Mouse (Mus musculus): ENCODE data around the gene Cyp4v3. TPM values are rescaled to one million over a fixed set of nuclear protein-coding genes. Genes with fewer than 3 reads are reported as not detected.
"Not testable (repeated sequence)": the region's sequence is repeated elsewhere in the genome, so short reads cannot be mapped to it uniquely, and the experiment has no call there.

Gene Cyp4v3
- total and polyA plus RNA-seq, 3 experiments, result 0.11 TPM; not detected in 2

DNA sequence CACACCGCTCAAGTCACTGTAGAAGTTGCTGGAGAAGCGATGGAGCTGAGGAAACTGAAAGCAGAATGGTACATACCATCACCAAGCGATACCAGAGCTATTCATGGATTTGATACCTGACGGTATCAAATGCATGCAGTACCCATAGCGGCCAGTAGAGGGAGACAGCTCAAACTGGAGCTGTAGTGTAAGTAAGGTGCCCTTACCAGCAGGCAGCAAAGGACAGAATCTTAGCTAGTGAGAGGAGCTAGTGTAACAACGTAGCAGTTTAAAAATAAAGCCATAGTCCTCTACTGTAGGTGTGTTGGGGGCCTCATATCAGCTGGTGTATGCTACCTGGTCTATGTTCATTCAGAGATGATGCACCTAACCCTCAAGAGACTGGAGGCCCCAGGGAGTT is 12.0 kb upstream of the Cyp4v3 start:
- no peaks in the 10 kb centered on the region for H3K36me3 ChIP-seq (replicated peaks)
- TF ChIP-seq GATA2 (IDR thresholded peaks at IDR 0.05; ENCODE audit: borderline replicate concordance, low read depth, low read length) (no peak), TAL1 (conservative IDR thresholded peaks at IDR 0.05; ENCODE audit: low read depth, low read length) (no peak), GATA1 (IDR thresholded peaks at IDR 0.05; ENCODE audit: borderline replicate concordance, low read length) (no peak), CTCF (IDR thresholded peaks at IDR 0.05; ENCODE audit: low read depth, low read length) (peak; percentile 82), POLR2AphosphoS5 (IDR thresholded peaks at IDR 0.05; ENCODE audit: insufficient replicate concordance, low read depth, low read length) (no peak)
- H3K4me1 ChIP-seq (ENCODE audit: insufficient read depth, low read depth, low read length), result no peaks in the 10 kb centered on the region
- no peak overlapping the region for H3K4me3 ChIP-seq (ENCODE audit: low read depth, low read length)
- DNase-seq (ENCODE audit: low spot score) (no peak), ATAC-seq (ENCODE audit: extremely low read depth, insufficient number of reproducible peaks, low FRiP score, poor library complexity, severe bottlenecking) (no peak; the same call in 1 of the 2 replicates)
- H3K27me3 ChIP-seq (ENCODE audit: insufficient read depth, low read length), result no peaks in the 10 kb centered on the region
- peaks cover 43% of the 10 kb centered on the region for H3K9me3 ChIP-seq (replicated peaks)

DNA sequence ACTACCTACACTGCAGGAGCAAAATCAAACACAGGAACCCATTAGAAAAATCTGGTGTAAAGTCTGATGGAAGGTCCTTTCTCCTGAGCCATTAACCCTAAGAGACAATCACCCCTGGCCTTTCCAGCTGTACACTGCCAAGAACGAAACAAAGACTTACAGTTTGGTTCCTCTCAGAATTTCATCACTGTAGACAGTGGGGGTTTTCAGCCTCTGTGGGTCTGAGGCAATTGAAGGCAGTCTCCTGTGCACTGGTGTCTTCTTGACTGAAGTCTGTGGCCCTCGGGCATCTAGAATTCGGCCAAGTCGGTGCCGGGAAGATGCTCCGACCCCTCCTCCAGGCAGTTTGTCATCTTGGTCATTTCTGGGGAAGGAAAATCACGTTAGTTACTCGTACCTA is 11.3 kb upstream of the Cyp4v3 start:
- TF ChIP-seq POLR2AphosphoS5 (IDR thresholded peaks at IDR 0.05; ENCODE audit: insufficient replicate concordance, low read depth, low read length), result no peak
- TF ChIP-seq GATA1 (IDR thresholded peaks at IDR 0.05; ENCODE audit: borderline replicate concordance, low read length), result no peak
- no peaks in the 10 kb centered on the region for H3K27me3 ChIP-seq (ENCODE audit: insufficient read depth, low read length)
- peaks cover 44% of the 10 kb centered on the region for H3K9me3 ChIP-seq (replicated peaks)
- DNase-seq (ENCODE audit: low spot score), result no peak
- no peaks in the 10 kb centered on the region for H3K36me3 ChIP-seq (replicated peaks)
- H3K4me3 ChIP-seq (ENCODE audit: low read depth, low read length), result no peak overlapping the region
- no peaks in the 10 kb centered on the region for H3K4me1 ChIP-seq (ENCODE audit: insufficient read depth, low read depth, low read length)
- ATAC-seq (ENCODE audit: extremely low read depth, insufficient number of reproducible peaks, low FRiP score, poor library complexity, severe bottlenecking), result no peak

DNA sequence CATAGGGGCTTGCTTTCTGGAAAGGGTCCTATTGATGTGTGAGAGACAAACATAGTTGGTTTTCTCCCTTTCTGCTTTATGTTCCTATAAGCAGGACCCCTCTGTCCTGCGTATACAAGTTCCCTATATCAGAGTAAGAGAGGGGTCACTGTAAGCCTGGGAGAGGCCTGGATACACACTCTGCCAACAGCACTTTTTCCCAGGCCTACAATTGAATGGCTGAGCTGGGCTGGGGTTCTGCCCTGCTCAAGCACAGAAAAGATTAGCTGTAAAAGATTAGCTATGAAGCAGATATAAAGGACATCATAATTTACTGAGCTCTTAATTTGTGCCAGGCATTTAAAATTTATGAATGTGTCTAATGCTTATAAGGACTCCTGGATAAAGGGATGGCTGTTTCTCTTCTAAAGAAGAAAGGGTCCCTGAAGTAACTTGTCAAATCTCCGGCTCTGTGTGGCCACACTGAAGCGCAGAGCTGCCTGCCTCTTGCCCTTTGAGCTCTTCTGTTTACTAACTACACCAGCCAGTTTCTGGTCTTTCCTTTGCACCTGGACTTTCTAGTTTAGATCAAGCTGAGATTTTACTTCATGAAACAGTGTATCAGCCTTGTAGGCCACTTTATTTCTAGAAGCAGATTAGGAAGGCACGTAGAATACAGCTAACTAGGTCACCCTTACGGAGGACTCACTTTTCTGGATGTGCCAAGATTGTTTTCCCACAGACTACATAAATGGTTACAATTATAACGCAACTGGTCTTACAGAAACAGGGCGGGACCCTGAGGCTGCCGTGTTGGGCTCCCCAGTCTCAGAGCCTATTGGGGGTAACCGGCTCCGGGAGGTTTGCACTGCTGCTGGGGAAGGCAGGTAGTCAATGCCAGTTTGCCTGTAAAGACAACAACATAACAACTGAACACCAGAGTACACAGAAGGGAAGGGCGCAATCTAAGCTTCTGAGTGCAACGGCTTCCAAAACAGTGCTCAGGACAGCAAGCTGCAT is 8.9 kb upstream of the Cyp4v3 start:
- Histone ChIP-seq H3K4me1 (ENCODE audit: insufficient read depth, low read depth, low read length) (no peaks in the 10 kb centered on the region), H3K4me3 (ENCODE audit: low read depth, low read length) (no peak overlapping the region), H3K9me3 (replicated peaks) (peaks cover 44% of the 10 kb centered on the region), H3K27me3 (ENCODE audit: insufficient read depth, low read length) (no peaks in the 10 kb centered on the region), H3K36me3 (replicated peaks) (no peaks in the 10 kb centered on the region)
- TF ChIP-seq GATA2 (IDR thresholded peaks at IDR 0.05; ENCODE audit: borderline replicate concordance, low read depth, low read length) (no peak), TAL1 (conservative IDR thresholded peaks at IDR 0.05; ENCODE audit: low read depth, low read length) (no peak), CTCF (IDR thresholded peaks at IDR 0.05; ENCODE audit: low read depth, low read length) (no peak), POLR2AphosphoS5 (IDR thresholded peaks at IDR 0.05; ENCODE audit: insufficient replicate concordance, low read depth, low read length) (no peak), GATA1 (IDR thresholded peaks at IDR 0.05; ENCODE audit: borderline replicate concordance, low read length) (no peak)
- DNase-seq (ENCODE audit: low spot score) (no peak), ATAC-seq (ENCODE audit: extremely low read depth, insufficient number of reproducible peaks, low FRiP score, poor library complexity, severe bottlenecking) (no peak)

DNA sequence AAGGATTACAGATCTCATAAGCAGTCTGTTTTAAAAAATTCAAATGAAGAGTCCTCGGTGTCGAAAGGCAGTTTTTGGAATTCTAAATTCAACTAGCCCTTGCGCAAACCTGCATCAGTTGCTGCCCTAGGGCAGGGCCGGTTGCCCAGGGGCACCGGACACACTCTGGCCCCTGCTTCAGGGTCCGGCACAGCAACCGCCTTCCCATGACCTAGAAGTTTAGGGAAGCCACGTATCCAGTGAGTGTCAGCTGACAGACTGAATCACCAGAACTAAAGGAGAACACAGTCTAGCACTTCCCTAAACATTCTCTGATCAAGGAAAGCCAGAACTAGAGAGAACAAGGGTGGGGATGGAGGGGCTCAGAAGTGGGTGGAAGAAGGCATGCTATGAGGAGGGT is 477 bp upstream of the Cyp4v3 start:
- H3K36me3 ChIP-seq (replicated peaks), result no peaks in the 10 kb centered on the region
- ATAC-seq (ENCODE audit: extremely low read depth, insufficient number of reproducible peaks, low FRiP score, poor library complexity, severe bottlenecking) (no peak), DNase-seq (ENCODE audit: low spot score) (no peak)
- H3K4me1 ChIP-seq (ENCODE audit: insufficient read depth, low read depth, low read length), result no peaks in the 10 kb centered on the region
- no peaks in the 10 kb centered on the region for H3K27me3 ChIP-seq (ENCODE audit: insufficient read depth, low read length)
- no peak overlapping the region for H3K4me3 ChIP-seq (ENCODE audit: low read depth, low read length)
- H3K9me3 ChIP-seq (replicated peaks), result peaks cover 37% of the 10 kb centered on the region
- TF ChIP-seq GATA2 (IDR thresholded peaks at IDR 0.05; ENCODE audit: borderline replicate concordance, low read depth, low read length), result no peak
- TF ChIP-seq GATA1 (IDR thresholded peaks at IDR 0.05; ENCODE audit: borderline replicate concordance, low read length), result no peak
- no peak for TF ChIP-seq CTCF (IDR thresholded peaks at IDR 0.05; ENCODE audit: low read depth, low read length)
- no peak for TF ChIP-seq TAL1 (conservative IDR thresholded peaks at IDR 0.05; ENCODE audit: low read depth, low read length)

DNA sequence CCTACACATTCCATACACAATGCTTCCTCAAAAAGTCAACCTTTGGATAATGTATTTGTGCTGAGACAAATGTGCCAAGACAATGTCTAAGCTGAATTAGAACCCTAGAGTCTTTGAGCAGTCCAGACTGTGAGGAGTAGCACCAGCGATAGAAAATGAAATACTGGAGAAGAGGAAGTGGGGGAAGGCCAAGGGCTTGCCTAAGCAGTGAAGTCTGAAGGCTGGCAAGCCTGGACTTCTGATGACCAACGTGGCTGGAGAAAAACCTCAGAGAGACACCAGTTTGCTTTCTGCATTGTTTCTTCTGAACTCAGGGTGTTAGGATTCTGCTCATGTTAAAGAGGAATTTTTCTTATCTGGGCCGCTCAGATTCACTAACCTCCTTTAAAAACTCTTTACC is 2.2 kb downstream of the Cyp4v3 start:
- TF ChIP-seq GATA1 (IDR thresholded peaks at IDR 0.05; ENCODE audit: borderline replicate concordance, low read length) (no peak), GATA2 (IDR thresholded peaks at IDR 0.05; ENCODE audit: borderline replicate concordance, low read depth, low read length) (no peak), POLR2AphosphoS5 (IDR thresholded peaks at IDR 0.05; ENCODE audit: insufficient replicate concordance, low read depth, low read length) (no peak), TAL1 (conservative IDR thresholded peaks at IDR 0.05; ENCODE audit: low read depth, low read length) (no peak), CTCF (IDR thresholded peaks at IDR 0.05; ENCODE audit: low read depth, low read length) (no peak)
- no peaks in the 10 kb centered on the region for H3K27me3 ChIP-seq (ENCODE audit: insufficient read depth, low read length)
- H3K4me1 ChIP-seq (ENCODE audit: insufficient read depth, low read depth, low read length), result no peaks in the 10 kb centered on the region
- ATAC-seq (ENCODE audit: extremely low read depth, insufficient number of reproducible peaks, low FRiP score, poor library complexity, severe bottlenecking) (no peak), DNase-seq (ENCODE audit: low spot score) (no peak)
- H3K9me3 ChIP-seq (replicated peaks), result peaks cover 28% of the 10 kb centered on the region
- no peaks in the 10 kb centered on the region for H3K36me3 ChIP-seq (replicated peaks)
- no peak overlapping the region for H3K4me3 ChIP-seq (ENCODE audit: low read depth, low read length)

DNA sequence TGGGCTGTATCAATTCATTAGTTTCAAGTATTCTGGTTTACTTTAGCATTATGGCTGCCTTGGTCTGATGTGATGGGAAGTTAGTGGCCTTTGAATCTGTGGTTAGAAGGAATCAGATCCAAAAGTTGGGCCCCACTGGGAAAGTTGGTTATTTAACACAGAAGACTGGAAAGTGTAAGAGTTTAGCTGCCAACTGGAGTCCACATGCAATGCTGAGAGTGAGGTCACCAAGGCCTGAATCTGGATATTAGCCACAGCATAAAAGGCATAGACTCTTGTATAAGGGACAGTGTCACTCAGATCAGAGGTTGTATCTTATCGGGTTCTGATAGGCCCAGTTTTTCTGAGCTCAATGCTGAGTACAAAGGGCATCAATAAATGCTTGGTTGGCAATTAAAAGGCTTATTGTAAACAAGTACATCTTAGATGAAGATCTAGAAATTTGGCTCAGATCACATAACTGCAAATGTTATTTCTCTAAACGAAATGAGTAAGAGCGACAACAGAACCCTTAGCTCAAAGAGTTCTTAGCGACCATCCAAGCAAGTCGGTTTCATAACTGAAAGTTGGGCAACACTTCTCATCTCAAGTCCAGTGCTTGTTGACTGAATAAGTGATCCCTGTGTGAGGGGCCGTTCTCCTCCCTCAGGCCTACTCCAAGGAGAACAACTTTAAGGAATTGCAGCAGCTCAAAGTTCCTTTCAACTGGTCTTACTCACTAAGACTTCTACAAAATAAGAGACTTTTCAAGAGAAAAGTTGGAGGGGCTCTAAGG is 3.6 kb downstream of the Cyp4v3 start:
- H3K27me3 ChIP-seq (ENCODE audit: insufficient read depth, low read length), result no peaks in the 10 kb centered on the region

DNA sequence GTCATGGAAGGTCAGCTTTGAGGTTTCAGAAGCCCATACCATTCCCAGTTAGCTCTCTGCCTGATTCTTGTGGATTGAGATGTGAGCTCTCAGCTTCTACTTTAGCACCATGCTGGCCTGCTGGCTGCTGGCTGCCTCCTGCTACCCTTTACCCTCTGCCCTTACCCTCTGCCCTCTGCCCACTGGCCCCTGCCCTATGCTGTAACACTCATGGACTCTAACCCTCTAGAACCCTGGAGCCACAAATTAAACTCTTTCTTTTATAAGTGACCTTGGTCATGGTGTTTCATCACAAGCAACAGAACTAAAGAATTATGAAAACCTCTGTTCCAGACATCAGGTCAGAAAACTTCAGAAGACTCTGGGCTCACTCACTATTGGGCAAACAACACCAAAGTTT is 5.9 kb downstream of the Cyp4v3 start:
- H3K9me3 ChIP-seq (replicated peaks); H3K4me3 ChIP-seq (ENCODE audit: low read depth, low read length); ATAC-seq (ENCODE audit: extremely low read depth, insufficient number of reproducible peaks, low FRiP score, poor library complexity, severe bottlenecking); H3K27me3 ChIP-seq (ENCODE audit: insufficient read depth, low read length); DNase-seq (ENCODE audit: low spot score); H3K36me3 ChIP-seq (replicated peaks); H3K4me1 ChIP-seq (ENCODE audit: insufficient read depth, low read depth, low read length): not testable (repeated sequence)

More for the DNA sequence above, 3.6 kb downstream of the Cyp4v3 start:
- Histone ChIP-seq H3K4me1 (ENCODE audit: insufficient read depth, low read depth, low read length) (no peaks in the 10 kb centered on the region), H3K4me3 (ENCODE audit: low read depth, low read length) (no peak overlapping the region), H3K9me3 (replicated peaks) (peaks cover 23% of the 10 kb centered on the region), H3K36me3 (replicated peaks) (no peaks in the 10 kb centered on the region)
- DNase-seq (ENCODE audit: low spot score), result no peak
- ATAC-seq (ENCODE audit: extremely low read depth, insufficient number of reproducible peaks, low FRiP score, poor library complexity, severe bottlenecking), result no peak
- no peak for TF ChIP-seq POLR2AphosphoS5 (IDR thresholded peaks at IDR 0.05; ENCODE audit: insufficient replicate concordance, low read depth, low read length)
- TF ChIP-seq TAL1 (conservative IDR thresholded peaks at IDR 0.05; ENCODE audit: low read depth, low read length), result no peak
- no peak for TF ChIP-seq CTCF (IDR thresholded peaks at IDR 0.05; ENCODE audit: low read depth, low read length)
- TF ChIP-seq GATA1 (IDR thresholded peaks at IDR 0.05; ENCODE audit: borderline replicate concordance, low read length), result no peak
- no peak for TF ChIP-seq GATA2 (IDR thresholded peaks at IDR 0.05; ENCODE audit: borderline replicate concordance, low read depth, low read length)

All from G1E (cell line).